Mouse (Mus musculus): ENCODE data around the gene Tgfb3. TPM values are rescaled to one million over a fixed set of nuclear protein-coding genes. Genes with fewer than 3 reads are reported as not detected.

Gene Tgfb3
- 8.1 and 9.2 TPM in 2 replicates for polyA plus RNA-seq (2015; fragmentation: Nextera tagmentation; extraction: Ambion mirVana)

GRCm38 (mm10) chr12:86078553-86079201 is at the start of gene Tgfb3:
Gene Tgfb3 (minus strand): TSS chr12:86079041.

GRCm38 (mm10) chr12:86082481-86083012 is 3.7 kb upstream of the Tgfb3 start, which contains the start of gene Ift43:
Gene Ift43 (plus strand): TSS chr12:86082541.

Other genes starting within 250 kb of the Tgfb3 start
- 13.4 and 18.2 TPM in 2 replicates for gene Ift43, start 3.5 kb upstream of the Tgfb3 start, polyA plus RNA-seq (2015; fragmentation: Nextera tagmentation; extraction: Ambion mirVana)
- 7.8 and 9.3 TPM in 2 replicates for gene Gpatch2l, start 162.8 kb upstream of the Tgfb3 start, polyA plus RNA-seq (2015; fragmentation: Nextera tagmentation; extraction: Ambion mirVana)